24 mouse cellular contexts compared by ENCODE assay signal in the genomic region with DNA sequence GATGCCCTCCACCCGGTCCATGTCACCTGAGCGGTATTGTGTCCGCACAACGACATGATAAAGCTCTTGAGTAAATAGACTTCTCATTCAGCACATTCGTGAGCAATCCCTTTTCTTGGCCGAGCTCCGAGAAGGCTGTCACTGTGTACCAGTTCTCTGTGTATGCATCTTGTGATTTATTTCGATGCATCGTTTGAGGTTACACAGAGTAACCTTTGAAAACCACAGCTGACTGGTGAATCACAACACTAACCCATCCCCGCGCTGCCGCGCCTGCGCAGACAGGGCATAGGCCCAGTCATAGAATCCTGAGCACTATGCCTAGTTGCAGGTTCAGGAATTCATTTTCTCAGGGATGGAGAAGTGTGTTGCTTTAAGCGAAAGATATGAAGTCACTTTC.
DNase-seq lines count a peak whose midpoint lies in the region; ATAC-seq lines count a peak whose summit lies in the region.
"Had no signal": no experiment of that assay in that cellular context is flagged by ENCODE, and none has a peak within 500 bp of the region (broad histone marks: within the 10 kb centered on the region; RNA-seq: fewer than 3 reads in every experiment).

No protein-coding gene starts in this region.

- peak; percentile 7 to 15 for DNase-seq in left cerebral cortex, postnatal 14 days (ENCODE audit: low spot score in 2 of 2)
- no peak for DNase-seq in left cerebral cortex, adult 11 months (ENCODE audit: low spot score)
- DNase-seq in urinary bladder, adult 18-20 months (ENCODE audit: low spot score in 2 of 2) = peak; percentile 18 to 36
- no peak for DNase-seq in urinary bladder, adult 2 months (ENCODE audit: low spot score)
- peak; percentile 64 to 67 for DNase-seq in adrenal gland, postnatal 36 days
- DNase-seq: B cell, adult 2 months; cerebellum, adult 8-10 months; gastrocnemius, postnatal 10 days; heart, adult 2 months; heart, postnatal 36 days; kidney, adult 9 months; kidney, postnatal 25 days had no signal

- no peaks in the 10 kb centered on the region for H3K4me1 ChIP-seq in forebrain, embryonic 12.5 days
- H3K4me1 ChIP-seq: embryonic facial prominence, embryonic 12.5 days; hindbrain, embryonic 15.5 days; intestine, embryonic 15.5 days; limb, embryonic 13.5 days; lung, embryonic 15.5 days; midbrain, embryonic 13.5 days; neural tube, embryonic 13.5 days had no signal

- 89% methylated on average over 15 of the region's 15 CpGs for WGBS in forebrain, embryonic 12.5 days

- H3K4me3 ChIP-seq in forebrain, embryonic 12.5 days (replicated peaks) = no peak overlapping the region
- H3K4me3 ChIP-seq: embryonic facial prominence, embryonic 12.5 days; erythroblast, embryonic 14.5 days; heart, adult 2 months; hindbrain, embryonic 15.5 days; intestine, embryonic 15.5 days; limb, embryonic 13.5 days; lung, embryonic 15.5 days; midbrain, embryonic 13.5 days; neural tube, embryonic 13.5 days had no signal

- no peaks in the 10 kb centered on the region for H3K27me3 ChIP-seq in forebrain, embryonic 12.5 days
- H3K27me3 ChIP-seq: embryonic facial prominence, embryonic 12.5 days; hindbrain, embryonic 15.5 days; intestine, embryonic 15.5 days; limb, embryonic 13.5 days; lung, embryonic 15.5 days; neural tube, embryonic 13.5 days had no signal

- H3K9ac ChIP-seq in forebrain, embryonic 12.5 days = no peak overlapping the region
- H3K9ac ChIP-seq: embryonic facial prominence, embryonic 12.5 days; hindbrain, embryonic 15.5 days; intestine, embryonic 15.5 days; limb, embryonic 13.5 days; liver, embryonic 14.5 days; lung, embryonic 15.5 days; midbrain, embryonic 13.5 days; neural tube, embryonic 13.5 days had no signal

- no peak overlapping the region for H3K4me2 ChIP-seq in forebrain, embryonic 12.5 days
- H3K4me2 ChIP-seq: embryonic facial prominence, embryonic 12.5 days; hindbrain, embryonic 15.5 days; intestine, embryonic 15.5 days; limb, embryonic 13.5 days; lung, embryonic 15.5 days; midbrain, embryonic 13.5 days; neural tube, embryonic 13.5 days had no signal

- intact Hi-C loops in left cerebral cortex, postnatal 14 days (cut with DNase I) = no loop called here

- no peaks in the 10 kb centered on the region for H3K36me3 ChIP-seq in forebrain, embryonic 12.5 days (replicated peaks)
- H3K36me3 ChIP-seq: embryonic facial prominence, embryonic 12.5 days; hindbrain, embryonic 15.5 days; intestine, embryonic 15.5 days; limb, embryonic 13.5 days; lung, embryonic 15.5 days; midbrain, embryonic 13.5 days; neural tube, embryonic 13.5 days had no signal

- H3K27ac ChIP-seq in forebrain, embryonic 12.5 days = no peak overlapping the region
- H3K27ac ChIP-seq: embryonic facial prominence, embryonic 12.5 days; heart, adult 2 months; hindbrain, embryonic 15.5 days; intestine, embryonic 15.5 days; limb, embryonic 13.5 days; liver, embryonic 14.5 days; lung, embryonic 15.5 days; midbrain, embryonic 13.5 days; neural tube, embryonic 13.5 days had no signal

- H3K9me3 ChIP-seq in forebrain, embryonic 12.5 days = no peaks in the 10 kb centered on the region
- H3K9me3 ChIP-seq: embryonic facial prominence, embryonic 12.5 days; hindbrain, embryonic 15.5 days; intestine, embryonic 15.5 days; lung, embryonic 15.5 days; midbrain, embryonic 13.5 days; neural tube, embryonic 13.5 days had no signal

- ATAC-seq in forebrain, embryonic 12.5 days (ENCODE audit: low FRiP score) = no peak
- no peak for ATAC-seq in granulocyte monocyte progenitor cell, adult 5-6 weeks (replicated peaks; ENCODE audit: poor library complexity, severe bottlenecking)
- ATAC-seq: forebrain, embryonic 14.5 days; intestine, embryonic 15.5 days; midbrain, embryonic 13.5 days had no signal

Comparison
In these comparisons a context has a peak if more than half of its experiments do, and no peak if none do; other contexts are left out.
1. DNase-seq: peak in left cerebral cortex, postnatal 14 days (2 of 2), urinary bladder, adult 18-20 months (2 of 2) and adrenal gland, postnatal 36 days (2 of 2); none in left cerebral cortex, adult 11 months (single experiment) and urinary bladder, adult 2 months (single experiment).